Mouse (Mus musculus): ENCODE measurements around the gene Gpr152.
"Not testable (repeated sequence)": the region's sequence is repeated elsewhere in the genome, so short reads cannot be mapped to it uniquely, and the experiment has no call there.

Gpr152 gene

DNA sequence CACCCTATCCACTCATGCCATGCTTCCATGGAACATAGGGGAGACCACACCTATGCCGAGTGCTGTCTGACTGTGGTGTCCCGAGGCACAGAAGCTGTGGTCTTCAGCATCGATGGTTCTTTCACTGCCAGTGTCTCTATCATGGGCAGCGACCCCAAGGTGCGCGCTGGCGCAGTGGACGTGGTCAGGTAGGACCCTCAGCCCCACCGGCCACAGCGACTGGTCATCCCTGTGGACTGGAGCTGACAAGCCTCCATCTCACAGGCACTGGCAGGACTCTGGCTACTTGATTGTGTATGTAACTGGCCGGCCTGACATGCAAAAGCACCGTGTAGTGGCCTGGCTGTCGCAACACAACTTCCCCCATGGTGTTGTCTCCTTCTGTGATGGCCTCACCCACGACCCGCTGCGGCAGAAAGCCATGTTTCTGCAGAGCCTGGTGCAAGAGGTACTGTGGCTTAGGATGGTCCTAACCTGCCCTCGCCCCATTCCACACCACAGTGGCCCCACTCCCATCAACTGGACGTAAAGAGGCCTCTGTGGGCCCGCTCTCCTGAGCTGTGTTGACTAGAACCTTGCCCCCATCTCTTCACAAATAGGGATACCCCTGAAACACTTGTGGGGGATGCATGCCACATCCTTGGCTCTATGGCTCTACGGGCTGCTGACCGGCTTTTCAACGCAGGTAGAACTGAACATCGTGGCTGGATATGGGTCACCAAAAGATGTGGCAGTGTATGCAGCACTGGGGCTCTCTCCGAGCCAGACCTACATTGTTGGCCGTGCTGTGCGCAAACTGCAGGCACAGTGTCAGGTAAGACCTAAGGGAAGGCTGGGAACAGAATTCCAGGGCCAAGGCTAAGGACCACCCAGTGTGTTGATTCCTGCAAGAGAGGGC lies 27.3 kb upstream of the Gpr152 start:
- no peak for DNase-seq (ENCODE audit: low read depth)

DNA sequence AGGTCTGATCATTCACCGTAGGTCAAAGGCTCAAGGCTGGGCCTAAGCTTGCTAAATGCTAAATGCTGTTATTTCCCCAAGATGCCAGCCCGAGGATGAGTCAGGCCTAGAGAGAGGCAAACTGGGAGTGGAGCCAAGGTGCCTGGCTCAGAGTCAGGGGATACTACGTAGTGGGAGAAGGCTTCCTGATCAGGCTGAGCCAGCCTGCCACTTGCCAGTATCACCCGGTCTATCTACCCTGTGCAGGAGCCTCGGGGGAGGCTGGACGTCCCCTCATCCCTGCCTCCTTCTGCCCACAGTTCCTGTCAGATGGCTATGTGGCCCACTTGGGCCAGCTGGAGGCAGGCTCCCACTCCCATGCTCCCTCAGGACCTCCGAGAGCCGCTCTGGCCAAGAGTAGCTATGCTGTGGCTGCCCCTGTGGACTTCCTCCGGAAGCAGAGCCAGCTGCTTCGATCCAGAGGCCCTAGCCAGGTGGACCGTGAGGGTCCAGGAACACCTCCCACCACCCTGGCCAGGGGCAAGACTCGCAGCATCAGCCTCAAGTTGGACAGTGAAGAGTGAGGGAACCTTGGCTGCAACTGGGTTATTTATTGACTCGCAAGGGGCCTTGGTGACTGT lies 26.3 kb upstream of the Gpr152 start:
- DNase-seq (ENCODE audit: low read depth), result no peak

DNA sequence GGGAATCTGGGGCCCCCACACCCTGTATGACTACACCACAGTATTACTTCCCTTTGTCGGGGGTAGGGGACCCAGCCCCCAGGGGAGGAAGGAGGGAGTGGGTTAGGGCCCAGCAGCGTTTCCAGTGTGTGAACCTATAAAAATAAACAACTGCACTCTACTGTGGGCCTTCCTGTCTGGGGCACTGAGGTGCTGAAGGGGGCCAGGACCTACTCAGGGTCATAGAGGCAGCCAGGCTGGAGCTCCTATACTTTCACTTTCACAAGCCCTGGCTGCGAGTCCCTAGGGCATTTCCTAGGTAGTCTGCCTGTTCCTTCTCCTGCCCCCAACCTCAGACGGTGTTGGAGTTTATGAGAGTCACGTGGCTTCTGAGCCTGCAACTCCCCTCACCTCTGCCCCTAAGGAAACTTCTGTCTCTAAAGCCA lies 25.8 kb upstream of the Gpr152 start:
- DNase-seq (ENCODE audit: low read depth), result no peak

DNA sequence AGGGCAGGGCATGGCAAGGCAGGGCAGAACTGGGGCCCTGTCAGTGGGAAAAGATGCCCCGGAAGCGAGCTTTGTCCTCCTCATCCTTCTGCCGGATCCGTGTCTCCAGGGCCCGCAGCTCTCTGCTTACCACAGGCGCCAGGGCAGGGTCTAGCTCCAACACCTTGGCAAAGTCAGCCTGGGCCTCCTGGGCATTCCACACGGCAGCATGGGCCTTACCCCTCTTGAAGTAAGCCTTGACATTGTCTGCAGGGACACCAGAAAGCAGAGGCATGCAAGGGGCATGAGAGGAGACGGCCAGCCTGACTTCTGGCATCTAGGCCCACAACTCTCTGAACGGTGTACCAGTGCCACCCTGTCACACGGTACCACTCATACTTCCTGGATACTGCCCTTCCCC lies 25.0 kb upstream of the Gpr152 start:
- no peak for DNase-seq (ENCODE audit: low read depth)

DNA sequence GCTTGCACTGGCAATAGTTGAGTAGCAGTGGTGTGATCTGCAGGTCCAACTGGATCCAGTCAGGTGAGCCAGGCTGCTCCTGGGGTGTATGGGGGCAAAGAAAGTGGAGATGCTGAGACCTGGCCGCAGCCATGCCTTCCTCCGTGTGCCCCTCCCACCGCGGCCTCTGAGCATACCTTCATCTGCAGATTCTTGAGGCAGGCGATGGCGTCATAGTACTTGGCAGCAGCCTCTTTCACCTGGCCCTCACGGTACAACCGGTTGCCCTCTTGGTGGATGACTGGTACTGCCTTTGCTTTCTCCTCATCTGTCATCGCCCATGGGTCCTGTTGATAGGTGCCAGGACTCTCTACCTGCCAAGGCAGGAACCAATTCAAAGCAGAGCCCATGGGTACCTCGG lies 24.4 kb upstream of the Gpr152 start:
- DNase-seq (ENCODE audit: low read depth), result no peak

DNA sequence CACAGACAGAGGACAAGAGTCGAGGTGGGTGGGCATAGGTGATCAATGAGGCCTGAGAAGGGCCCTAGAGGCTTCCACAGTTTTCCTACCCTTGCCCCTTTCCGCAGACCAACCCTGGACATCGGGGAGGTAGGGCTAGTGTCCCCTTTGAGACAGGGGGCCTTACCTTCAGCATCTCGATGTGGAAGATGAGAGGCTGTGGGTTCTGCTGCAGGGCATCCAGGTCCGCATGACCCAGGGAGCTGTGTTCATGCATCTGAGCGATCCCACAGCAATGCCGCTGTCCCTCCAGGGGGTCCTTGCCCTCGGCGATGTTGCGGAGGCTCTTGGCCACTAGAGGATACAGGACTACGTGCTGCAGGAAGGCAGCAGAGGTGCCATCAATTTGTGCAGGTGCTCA lies 23.8 kb upstream of the Gpr152 start:
- DNase-seq (ENCODE audit: low read depth), result no peak

DNA sequence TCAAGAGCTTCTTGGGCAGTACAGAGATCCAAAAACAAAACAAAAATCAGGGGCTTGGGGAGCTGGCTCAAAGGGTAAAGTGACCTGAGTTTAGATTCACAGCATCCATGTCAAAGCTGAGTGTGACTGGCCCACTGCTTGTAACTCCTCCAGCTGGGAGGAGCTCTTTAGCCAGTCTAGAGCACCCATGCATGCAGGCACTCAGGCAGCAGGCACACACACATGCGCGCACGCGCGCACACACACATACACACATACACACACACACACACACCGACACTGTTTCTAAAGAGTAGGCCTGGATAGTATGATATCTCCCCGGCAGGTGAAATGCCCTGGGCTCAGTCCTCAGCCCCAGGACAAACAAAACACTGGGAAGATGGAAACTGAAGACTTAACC lies 22.6 kb upstream of the Gpr152 start:
- DNase-seq (ENCODE audit: low read depth), result no peak

DNA sequence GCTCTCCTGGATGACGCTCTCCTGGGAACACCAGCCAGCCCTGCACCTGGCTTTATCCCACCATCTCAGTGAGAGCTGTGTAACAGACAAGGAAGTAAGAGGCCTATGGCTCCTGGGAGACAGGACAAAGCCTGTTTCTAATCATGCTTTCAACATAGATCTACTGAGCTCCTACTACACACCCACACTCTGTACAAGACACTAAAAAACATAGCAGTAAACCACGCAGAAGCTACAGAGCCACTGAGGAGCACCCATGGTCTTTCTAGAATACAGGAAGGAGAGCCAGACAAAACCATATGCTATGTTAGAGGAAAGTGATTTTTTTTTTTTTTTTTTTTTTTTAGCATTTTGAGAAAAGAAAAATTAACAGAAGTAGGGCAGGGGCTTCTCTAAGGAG lies 21.2 kb upstream of the Gpr152 start:
- DNase-seq (ENCODE audit: low read depth), result no peak

DNA sequence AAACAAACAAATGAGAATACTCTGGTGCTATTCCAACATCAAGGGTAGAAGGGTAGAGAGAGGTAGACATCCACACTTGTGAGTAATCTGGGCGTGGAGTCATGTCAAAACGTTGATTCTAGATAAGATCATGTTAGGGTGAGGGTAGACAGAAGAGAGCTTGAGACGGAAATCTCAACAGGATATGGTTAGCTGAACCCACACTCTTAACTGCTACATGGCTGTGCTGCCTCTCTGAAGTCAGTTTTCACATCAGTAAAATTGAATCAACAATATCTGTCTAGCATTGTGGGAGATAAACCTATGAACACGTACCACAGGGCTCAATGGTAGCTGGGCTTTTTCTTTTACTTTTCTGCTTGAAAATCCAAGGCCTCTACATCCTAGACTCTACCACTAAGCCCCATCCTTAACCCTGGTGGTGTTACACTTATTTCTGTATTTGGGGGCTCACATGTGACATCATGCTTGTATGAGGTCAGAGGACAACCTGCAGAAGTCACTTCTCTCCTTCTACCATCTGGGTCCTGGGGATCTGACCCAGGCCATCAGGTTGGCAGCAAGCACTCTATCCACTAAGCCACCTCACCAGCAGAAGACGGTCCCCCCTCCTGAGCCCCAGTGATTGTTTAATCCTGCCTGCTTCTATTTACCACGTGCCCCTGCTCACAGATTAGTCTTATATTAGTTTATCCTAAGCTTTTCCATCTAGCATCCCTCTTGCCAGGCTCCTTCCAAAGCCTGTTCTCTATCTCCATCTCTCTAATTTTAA lies 19.7 kb upstream of the Gpr152 start:
- DNase-seq (ENCODE audit: low read depth), result no peak

DNA sequence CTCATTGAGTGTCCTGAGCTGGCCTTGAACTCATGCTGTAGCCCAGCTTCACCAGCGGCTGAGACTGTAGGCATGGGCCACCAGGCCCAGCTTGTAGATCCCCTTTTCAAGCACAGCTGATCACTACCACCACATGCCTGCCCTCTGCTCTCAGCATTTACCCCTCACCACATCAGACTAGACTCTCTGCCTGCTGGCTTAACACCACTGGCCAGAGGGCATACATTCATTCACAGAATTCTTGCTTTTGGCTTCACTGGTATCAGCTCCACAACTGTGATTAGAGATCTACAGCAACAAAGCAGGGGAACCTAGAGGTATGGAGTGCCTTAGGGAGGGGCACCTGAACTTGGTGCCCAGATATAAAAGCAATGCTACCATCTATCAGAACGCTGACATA lies 19.1 kb upstream of the Gpr152 start:
- no peak for DNase-seq (ENCODE audit: low read depth)

DNA sequence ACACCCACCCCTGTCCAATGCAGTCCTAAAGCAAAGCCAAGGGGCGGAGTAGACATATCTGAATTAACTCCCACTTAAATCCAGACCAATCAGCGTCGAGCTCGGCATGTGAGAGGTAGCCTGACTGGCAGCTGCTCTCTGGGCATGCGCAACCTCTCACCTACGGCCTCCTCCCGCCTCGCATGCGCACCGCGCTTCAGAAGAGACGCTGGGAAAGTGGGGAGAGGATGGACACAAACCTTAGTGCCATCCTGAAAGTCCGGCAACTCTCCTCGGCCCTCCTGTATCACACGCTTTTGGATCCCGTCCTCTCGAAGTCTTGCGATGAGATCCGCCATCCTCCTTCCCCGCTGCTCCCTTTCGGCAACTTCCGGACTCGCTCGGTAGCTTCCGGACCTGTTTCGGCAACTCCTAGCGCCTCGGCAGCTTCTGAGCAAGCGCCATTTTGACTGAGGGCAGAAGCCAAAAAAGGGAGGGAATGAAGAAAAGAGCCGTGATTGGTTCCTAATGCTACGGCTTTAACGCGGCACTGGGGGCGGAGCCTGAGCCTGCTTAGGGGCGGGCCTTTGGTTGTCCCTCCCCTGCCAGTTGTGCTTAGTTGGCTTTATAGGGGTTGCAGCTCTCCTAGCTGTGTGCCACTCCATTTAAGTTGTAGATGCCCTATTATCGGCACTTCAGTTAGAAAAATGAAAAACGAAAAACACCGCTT lies 18.3 kb upstream of the Gpr152 start:
- DNase-seq (ENCODE audit: low read depth), result peak; percentile 96

DNA sequence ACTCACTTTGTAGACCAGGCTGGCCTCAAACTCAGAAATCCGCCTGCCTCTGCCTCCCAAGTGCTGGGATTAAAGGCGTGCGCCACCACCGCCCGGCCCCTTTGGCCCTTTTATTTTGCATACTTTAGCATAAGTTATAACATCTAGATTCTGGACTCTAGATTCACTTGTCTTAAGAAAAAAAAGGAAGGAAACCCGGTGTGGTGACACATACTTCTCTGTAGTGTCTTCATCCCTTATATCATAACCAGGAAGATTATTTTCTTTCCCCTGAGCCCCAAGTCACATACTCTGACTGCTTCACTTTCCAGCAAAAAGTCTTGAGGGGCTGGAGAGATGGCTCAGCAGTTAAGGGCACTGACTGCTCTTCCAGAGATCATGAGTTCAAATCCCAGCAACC lies 17.7 kb upstream of the Gpr152 start:
- not testable (repeated sequence) for DNase-seq (ENCODE audit: low read depth)

DNA sequence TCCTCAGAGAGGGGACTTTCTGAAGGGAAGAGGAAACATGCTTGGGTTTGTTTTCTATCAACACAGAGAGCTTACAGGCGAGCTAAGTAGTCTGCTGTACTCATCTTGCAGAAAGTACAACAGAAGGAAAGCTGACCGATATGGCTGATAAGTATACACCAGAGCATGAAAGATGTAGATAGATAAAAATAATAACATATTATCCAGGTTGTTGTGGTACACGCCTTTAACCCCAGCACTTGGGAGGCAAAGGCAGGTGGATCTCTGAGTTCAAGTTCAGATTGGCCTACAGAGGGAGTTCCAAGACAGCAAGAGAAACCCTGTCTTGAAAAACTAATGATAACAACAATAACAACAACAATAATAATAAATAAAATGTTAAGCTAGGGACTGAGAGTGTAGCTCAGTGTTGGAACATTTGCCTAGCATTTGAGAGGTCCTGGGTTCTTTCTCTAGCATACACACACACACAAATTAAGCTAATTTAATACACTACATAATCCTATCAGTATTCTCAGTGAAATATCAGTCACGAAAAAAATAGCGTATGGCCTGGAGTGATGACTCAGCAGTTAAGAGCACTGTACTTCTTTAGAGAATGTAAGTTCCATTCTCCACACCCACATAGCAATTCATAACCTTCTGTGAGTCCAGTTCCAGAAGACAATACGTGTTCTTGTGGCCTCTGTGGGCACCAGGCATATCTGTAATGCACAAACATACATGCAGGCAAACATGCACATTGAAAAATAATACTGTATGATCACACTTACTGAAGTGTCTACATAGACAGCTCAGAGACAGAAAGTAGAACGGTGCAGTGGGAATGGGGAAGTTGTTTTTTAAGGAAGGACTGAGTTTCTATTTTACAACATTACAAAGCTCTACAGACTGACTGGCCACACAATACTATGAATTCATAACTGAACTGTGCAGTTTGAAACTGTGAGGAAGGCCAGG lies 16.9 kb upstream of the Gpr152 start:
- no peak for DNase-seq (ENCODE audit: low read depth)

DNA sequence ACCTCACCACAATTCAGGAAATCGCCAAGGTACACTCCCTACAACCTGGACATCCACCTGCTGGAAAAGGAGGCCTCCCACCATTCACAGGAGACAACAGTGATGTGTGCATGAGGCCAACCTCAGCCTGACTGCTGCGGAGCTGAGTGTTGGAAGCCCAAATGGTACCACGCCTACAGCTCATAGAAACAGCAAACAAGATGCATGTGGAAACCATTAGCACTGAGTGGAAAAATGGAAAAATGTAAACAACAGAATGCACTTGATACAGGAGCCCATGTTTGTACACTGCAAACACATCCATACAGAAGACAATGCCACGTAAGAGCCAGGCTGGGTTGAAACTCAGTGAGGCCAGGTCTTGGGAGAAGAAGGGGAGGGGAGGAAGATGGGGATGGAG lies 15.2 kb upstream of the Gpr152 start:
- no peak for DNase-seq (ENCODE audit: low read depth)

DNA sequence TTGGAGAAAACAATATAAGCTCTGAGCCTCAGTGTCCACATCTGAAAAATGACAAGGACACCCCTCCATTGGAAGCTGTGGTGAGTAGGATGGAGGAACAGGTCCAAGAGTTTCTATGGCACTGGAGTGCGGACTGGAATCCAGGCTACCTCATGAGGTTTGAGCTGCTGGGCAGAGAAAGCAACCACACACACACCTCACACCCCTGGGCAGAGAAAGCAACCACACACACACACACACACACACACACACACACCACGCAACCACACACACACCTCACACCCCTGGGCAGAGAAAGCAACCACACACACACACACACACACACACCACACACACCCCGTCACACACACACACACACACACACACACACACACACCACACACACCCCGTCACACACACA lies 14.3 kb upstream of the Gpr152 start:
- not testable (repeated sequence) for DNase-seq (ENCODE audit: low read depth)

DNA sequence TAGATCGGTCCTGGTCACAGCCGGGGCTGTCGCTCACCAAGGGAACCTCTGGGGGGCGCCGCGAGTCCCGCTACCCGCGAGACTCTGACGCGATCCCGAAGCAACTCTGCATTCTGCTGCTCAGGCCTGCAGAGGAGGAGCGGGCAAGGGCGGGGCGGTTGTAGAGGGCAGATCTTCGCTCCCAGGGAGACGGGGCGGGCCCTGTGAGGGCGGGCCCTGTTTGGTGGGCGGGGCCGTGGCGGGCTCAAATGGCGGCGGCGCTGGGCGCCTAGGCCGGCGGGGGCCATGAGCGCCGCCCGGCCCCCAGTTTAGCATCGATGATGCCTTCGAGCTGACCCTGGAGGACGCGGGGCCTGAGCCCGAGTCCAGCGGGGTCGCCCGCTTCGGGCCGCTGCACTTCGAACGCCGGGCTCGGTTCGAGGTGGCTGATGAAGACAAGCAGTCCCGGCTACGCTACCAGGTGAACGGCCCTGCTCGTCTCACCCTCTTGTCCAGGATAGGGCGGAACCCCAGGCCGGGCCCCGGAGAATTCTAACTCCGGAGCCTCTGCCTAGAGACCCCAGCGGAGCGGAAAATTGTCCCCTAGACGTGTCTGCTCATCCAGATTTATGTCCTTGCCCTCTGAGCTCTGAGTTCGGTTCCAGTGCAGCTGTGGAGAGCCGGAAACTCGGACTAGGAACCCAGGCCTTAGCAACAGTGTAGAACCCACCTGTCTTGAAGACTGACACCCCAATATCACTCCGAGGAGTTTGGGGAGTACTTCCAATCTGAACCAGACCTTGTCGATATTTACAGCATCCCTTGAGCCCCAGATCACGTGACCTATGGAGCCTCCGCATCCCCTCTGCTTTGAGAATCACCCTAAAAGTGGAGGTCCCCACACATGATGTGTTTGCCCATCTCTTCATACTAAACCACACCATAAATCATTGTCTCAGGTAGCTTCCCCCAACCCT lies 13.6 kb upstream of the Gpr152 start, which contains the start of gene Aip:
TSS of gene Aip (minus strand) at position 118 of the 956 bp plus-strand sequence.
- peak; percentile 93 for DNase-seq (ENCODE audit: low read depth)

DNA sequence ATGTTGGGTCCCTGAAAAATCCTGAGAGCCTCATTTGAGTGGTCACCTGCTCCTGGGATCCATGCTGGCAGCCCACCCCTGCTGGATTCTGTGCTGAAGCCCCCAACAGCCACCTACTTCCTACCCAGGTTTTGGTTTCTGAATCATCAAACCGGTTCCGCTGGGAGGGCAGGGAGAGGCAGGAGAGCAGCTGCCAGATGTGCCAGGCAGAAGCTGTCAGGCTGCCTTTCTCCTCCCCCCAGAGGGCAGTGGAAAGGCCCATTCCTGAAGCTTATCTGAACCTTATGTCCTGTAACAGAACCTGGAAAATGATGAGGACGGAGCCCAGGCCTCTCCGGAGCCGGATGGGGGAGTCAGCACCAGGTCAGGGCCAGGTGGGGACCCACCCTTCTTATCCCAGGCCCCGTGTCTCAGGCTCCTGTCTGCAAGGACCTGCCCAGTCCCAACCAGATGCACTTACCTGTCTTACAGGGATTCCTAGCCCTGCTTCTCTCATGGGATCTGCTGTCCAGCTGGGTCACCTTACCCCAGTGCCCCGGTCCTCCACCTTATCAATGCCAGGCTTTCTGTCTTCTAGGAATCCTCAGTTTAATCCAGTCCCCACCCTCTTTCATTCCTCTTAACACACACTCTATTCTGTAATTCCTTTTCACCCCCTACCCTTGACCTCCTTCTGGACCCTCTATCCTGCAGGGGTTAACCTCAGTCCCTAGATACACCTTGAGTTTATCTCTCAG lies 12.7 kb upstream of the Gpr152 start:
- DNase-seq (ENCODE audit: low read depth), result no peak

DNA sequence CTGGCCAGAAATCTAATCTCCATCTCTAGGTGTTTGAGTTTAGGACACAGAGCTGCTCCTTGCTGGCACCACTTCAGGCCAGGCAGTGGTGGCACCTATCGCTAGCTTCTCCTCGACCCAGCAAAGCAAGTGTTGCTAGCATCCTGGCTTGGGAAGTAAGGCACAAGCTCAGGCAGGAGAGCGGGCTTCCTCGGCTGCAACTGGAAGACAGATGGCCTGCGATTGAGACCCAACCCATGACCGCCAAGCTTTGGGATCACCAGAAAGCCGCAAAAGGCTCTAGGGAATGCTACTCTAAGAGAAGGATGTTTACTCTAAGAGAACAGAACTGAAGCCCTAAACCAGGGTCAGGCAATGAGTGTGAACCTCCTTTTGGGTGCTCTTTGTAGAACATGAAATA lies 10.1 kb upstream of the Gpr152 start:
- DNase-seq (ENCODE audit: low read depth), result no peak

DNA sequence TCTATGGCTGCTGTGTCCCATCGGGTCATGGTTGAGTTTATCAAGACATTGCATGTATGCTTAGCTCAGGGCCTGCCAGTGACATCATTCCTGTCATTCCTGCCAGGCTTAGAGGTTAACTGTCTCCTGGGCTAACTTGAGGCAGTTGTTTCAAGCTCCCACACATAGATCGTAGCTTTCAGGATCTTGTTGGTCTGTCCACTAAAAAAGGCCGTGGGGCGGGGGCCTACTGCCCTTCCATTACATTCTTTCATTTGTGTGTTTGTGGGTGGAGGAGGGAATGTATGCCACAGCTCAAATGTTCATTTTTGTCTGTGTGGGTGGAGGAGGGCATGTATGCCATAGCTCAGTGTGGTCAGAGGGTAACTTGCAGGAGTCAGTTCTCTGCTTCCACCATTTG lies 9.5 kb upstream of the Gpr152 start:
- no peak for DNase-seq (ENCODE audit: low read depth)
